Mouse (Mus musculus) brain, embryonic 14.5 days (tissue): ENCODE measurements at regions not wholly inside any gene's neighbourhood (a gene's known extent, or its start where the extent isn't known, plus 50 kb on each side); places are given as distances from the start of the nearest gene placed in this dataset.

Experiments used
- CTCF ChIP-seq: fragments of 200-500 bp; IDR thresholded peaks from 2 replicates; pipeline ENCODE4 v1.5.1; 2012; ENCODE audit warnings: inconsistent platforms, mild to moderate bottlenecking, moderate library complexity, borderline replicate concordance; ENCODE audit not compliant: insufficient read depth, insufficient read length; ENCODE audit errors: extremely low read depth
- POLR2A ChIP-seq: fragments of 200-500 bp; IDR thresholded peaks from 2 replicates; pipeline ENCODE4 v1.6.1; 2012; ENCODE audit warnings: mild to moderate bottlenecking, inconsistent platforms, borderline replicate concordance; ENCODE audit not compliant: poor library complexity, insufficient read depth, insufficient read length, severe bottlenecking; ENCODE audit errors: extremely low read depth

GRCm38 (mm10) chr1:137255041-137255440, 294.8 kb upstream of the Nr5a2 start:
- TF ChIP-seq POLR2A (no peak), CTCF (no peak)
